Mouse (Mus musculus) spleen, adult 2 months (tissue): Measurements from ENCODE around the gene Gm49354. TPM values are rescaled to one million over a fixed set of nuclear protein-coding genes. Genes with fewer than 3 reads are reported as not detected.
A peak's percentile ranks its signal among the peaks of the same experiment; 100 is the strongest.
"Not testable (repeated sequence)": the region's sequence is repeated elsewhere in the genome, so short reads cannot be mapped to it uniquely, and the experiment has no call there.

Source experiments
- DNase-seq, 2 experiments: peaks; one replicate each; pipeline versions ENCODE4 v3.0.0 to v3.0.0-alpha.2; 2012 to 2021; ENCODE audit warnings: low spot score in 2 of 2, low read depth in 1 of 2
- H3K27ac ChIP-seq: fragments of 200-500 bp; 2 replicates; pipeline ENCODE4 v1.5.1; 2012; ENCODE audit warnings: low read length, inconsistent platforms; ENCODE audit not compliant: insufficient read depth
- H3K27me3 ChIP-seq: fragments of 200-500 bp; 2 replicates; pipeline ENCODE4 v1.6.1; 2012; ENCODE audit warnings: mild to moderate bottlenecking, moderate library complexity, low read length, inconsistent platforms; ENCODE audit not compliant: control insufficient read depth, insufficient read depth
- H3K36me3 ChIP-seq: fragments of 200-500 bp; 2 replicates; pipeline ENCODE4 v1.6.1; 2012; ENCODE audit warnings: mild to moderate bottlenecking, low read length, inconsistent platforms; ENCODE audit not compliant: control insufficient read depth, insufficient read depth
- H3K4me1 ChIP-seq: fragments of 200-500 bp; 2 replicates; pipeline ENCODE4 v1.6.1; 2011; ENCODE audit warnings: inconsistent platforms; ENCODE audit not compliant: control insufficient read depth, insufficient read depth, insufficient read length
- H3K4me3 ChIP-seq: fragments of 200-500 bp; 2 replicates; pipeline ENCODE4 v1.5.1; 2011; ENCODE audit warnings: mild to moderate bottlenecking, inconsistent platforms; ENCODE audit not compliant: insufficient read depth, insufficient read length; ENCODE audit errors: extremely low read depth
- CTCF ChIP-seq: fragments of 200-500 bp; IDR thresholded peaks from 2 replicates; pipeline ENCODE4 v1.5.1; 2011; ENCODE audit warnings: mild to moderate bottlenecking, inconsistent platforms; ENCODE audit not compliant: insufficient read depth, insufficient read length, insufficient replicate concordance; ENCODE audit errors: extremely low read depth
- POLR2A ChIP-seq: fragments of 200-500 bp; IDR thresholded peaks from 2 replicates; pipeline ENCODE4 v1.6.1; 2011; ENCODE audit warnings: low read depth, low read length, inconsistent platforms
- WGBS: fragments of 180-500 bp; shearing (Covaris S2); methylation state at CpG from one replicate; pipeline ENCODE4 v1.1.7; 2018; 5-methylcytosine and 5-hydroxymethylcytosine counted together
- polyA plus RNA-seq: library from polyadenylated mRNA; depleted of rRNA; stranded (reverse); fragments of >200 nt; gene quantifications from 2 replicates; pipeline ENCODE4 v1.2.3, GENCODE M21; 2012

Gm49354 gene
- polyA plus RNA-seq, 1 experiment, result not detected

DNA sequence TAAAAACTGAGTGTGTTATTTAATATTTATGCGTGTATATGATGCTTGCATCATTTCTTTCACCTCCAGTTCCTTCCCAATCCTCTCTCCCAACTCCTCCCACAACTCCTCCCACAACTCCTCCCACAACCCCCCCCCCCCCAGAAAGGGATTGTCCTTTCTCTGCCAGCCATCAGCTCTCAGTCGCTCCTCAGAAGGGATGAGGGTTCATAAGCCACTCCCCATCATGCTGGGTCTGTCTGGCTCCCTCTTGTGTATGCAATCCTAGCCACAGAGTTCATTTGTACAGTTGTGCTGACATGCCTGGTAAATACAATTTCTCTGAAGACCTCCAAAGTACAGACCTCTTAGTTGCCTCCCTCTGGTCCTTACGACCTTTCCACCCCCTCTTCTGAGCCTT is 46.9 kb downstream of the Gm49354 start:
- H3K4me1 ChIP-seq, result no peaks in the 10 kb centered on the region
- H3K27ac ChIP-seq, result no peak overlapping the region
- no peak overlapping the region for H3K4me3 ChIP-seq
- H3K27me3 ChIP-seq, result no peaks in the 10 kb centered on the region
- 28% methylated on average over 3 of the region's 3 CpGs for WGBS
- no peak for DNase-seq
- no peaks in the 10 kb centered on the region for H3K36me3 ChIP-seq
- TF ChIP-seq POLR2A, result no peak
- TF ChIP-seq CTCF, result no peak

DNA sequence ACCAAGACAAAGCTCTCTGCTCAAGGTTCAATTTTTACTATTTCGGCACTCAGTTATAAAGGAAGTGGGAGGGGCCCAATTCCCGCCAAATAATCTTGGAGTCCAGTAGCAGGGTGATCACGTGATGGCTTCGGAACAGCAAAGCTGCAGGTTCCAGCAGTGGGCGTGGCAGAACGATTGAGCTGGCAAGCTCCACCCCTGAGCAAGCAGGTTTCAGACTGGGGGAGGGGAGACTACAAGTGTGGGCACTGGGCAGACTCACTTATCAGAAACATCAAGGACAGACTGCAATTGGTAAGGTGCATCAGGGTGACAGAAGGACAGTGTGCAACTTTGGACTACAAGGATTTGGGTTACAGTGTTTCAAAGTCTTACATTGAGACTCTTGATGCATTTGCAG is 47.7 kb downstream of the Gm49354 start:
- WGBS, result 38% methylated on average over 6 of the region's 6 CpGs
- DNase-seq, H3K4me1 ChIP-seq, H3K27me3 ChIP-seq, H3K27ac ChIP-seq, H3K36me3 ChIP-seq, H3K4me3 ChIP-seq: not testable (repeated sequence)

GRCm38 (mm10) chr13:59733936-59734335 is 48.1 kb downstream of the Gm49354 start:
- H3K27ac ChIP-seq, result no peak overlapping the region
- H3K4me1 ChIP-seq, result no peaks in the 10 kb centered on the region
- WGBS, result 83% methylated on average over 4 of the region's 4 CpGs
- no peaks in the 10 kb centered on the region for H3K36me3 ChIP-seq
- TF ChIP-seq CTCF (no peak), POLR2A (no peak)
- H3K4me3 ChIP-seq, result no peak overlapping the region
- DNase-seq, result no peak
- H3K27me3 ChIP-seq, result no peaks in the 10 kb centered on the region

DNA sequence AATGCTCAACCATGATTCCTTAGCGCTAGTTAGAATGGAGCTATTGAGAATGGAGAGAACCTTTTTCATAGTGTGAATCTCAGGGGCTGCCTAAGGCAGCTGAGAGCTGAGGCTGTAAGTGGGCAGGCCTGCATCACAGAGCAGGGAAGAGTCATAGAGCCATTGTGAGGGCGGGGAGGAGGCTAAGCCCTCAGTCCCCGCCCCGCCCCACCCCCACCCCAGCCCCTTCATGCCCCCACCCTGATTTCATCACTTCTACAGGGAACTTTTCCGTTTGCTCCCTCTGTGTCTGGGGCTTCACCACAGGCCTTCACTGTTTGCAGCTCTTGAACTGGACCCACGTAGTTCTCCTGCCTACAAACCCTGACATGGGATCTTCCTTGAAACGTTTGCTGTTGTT is 50.4 kb downstream of the Gm49354 start, which contains the start of gene Spata31d1d:
TSS of gene Spata31d1d (minus strand) at position 101 of the 400 bp plus-strand sequence.
- Histone ChIP-seq H3K36me3 (no peaks in the 10 kb centered on the region), H3K27me3 (no peaks in the 10 kb centered on the region), H3K27ac (no peak within 1 kb of the TSS), H3K4me3 (no peak within 1 kb of the TSS), H3K4me1 (no peaks in the 10 kb centered on the region)
- no peak for TF ChIP-seq CTCF
- TF ChIP-seq POLR2A, result no peak
- 78% methylated on average over 7 of the region's 7 CpGs for WGBS
- DNase-seq, result no peak

DNA sequence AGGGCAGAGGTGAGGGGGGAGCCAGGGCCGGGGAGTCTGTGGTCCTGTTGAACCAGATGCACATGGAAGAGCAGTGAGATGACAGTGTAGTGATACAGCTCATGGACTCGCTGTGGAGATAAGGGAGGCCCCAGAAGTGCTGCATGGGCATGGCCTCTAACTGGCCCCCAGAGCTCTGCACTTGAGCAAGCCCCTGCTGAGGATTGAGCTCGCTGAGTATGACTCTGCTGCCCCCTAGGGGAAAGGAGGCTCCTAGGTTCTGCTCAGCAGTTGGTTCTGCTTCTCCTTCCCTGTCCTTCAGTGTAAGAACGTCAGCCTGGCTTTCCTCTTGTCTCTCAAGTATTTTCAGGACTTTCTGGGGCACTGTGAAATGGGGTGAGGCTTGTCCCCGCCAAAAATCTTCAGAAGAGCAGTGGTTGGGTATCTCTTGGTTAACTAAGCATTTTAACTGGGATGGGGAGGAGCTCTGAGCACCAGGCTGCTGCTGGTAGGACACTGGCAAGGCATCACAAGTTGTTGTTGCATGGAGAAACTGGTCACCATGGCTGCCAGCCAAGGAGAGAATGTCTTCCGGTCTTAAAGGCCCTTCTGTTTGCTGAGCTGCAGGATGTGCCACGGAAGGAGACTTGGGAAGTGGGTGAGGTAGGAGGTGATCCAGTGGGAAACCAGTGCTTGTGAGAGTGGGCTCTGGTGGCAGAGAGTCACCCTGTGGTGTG is 53.5 kb downstream of the Gm49354 start:
- H3K36me3 ChIP-seq, result no peaks in the 10 kb centered on the region
- no peaks in the 10 kb centered on the region for H3K4me1 ChIP-seq
- 24% methylated on average over 7 of the region's 7 CpGs for WGBS
- no peak overlapping the region for H3K4me3 ChIP-seq
- TF ChIP-seq POLR2A (no peak), CTCF (peak; percentile 93)
- H3K27ac ChIP-seq, result no peak overlapping the region
- DNase-seq, result peak; percentile 57 to 76
- no peaks in the 10 kb centered on the region for H3K27me3 ChIP-seq

DNA sequence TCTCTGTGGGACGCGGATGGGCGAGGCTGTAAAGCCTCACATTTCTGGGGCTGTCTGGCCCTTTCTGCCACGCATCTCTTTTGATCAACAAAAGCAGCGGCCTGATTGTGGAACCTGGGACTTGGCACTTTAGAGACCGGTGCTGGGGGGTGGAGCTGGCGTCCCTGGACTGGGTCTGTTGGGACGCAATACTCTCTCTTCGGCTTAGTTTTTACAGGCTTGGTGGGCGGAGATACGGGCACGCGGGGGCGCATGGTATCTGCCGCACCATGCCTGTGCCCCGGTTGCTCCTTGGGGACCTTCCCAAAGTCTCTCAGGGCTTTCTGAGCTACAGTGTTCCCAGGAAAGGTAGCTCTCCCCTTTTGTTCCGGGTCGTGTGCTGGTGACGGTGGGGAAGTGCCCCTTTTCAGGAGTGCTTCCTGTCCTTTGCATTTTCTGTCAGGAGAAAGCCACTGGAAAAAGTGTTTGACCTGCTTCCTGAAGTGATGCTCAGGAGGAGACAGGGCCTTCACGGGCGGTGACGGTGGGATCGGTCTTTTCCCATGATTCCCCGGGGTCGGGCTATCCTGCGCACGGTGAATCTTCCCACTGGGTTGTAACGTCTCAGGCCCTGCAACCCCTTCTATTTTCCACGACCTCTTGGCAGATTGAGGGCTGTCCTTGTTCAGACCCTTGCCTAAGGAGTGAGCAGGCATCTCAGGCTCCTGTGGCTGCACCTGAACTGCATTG is 55.7 kb downstream of the Gm49354 start:
- Histone ChIP-seq H3K36me3 (no peaks in the 10 kb centered on the region), H3K4me3 (no peak overlapping the region), H3K4me1 (no peaks in the 10 kb centered on the region), H3K27ac (no peak overlapping the region), H3K27me3 (no peaks in the 10 kb centered on the region)
- 44% methylated on average over 29 of the region's 29 CpGs for WGBS
- no peak for DNase-seq
- TF ChIP-seq CTCF (no peak), POLR2A (no peak)

- H3K4me1 ChIP-seq, H3K36me3 ChIP-seq, DNase-seq, H3K27me3 ChIP-seq, H3K27ac ChIP-seq, H3K4me3 ChIP-seq: not testable (repeated sequence)
- 84% methylated on average over 1 of the region's 1 CpGs for WGBS
Measured at GRCm38 (mm10) chr13:59722089-59722488, 60.0 kb downstream of the Gm49354 start.
